Mouse (Mus musculus) common myeloid progenitor, adult 5-6 weeks (primary cell): ENCODE measurements around the gene Dag1. TPM values are rescaled to one million over a fixed set of nuclear protein-coding genes. Genes with fewer than 3 reads are reported as not detected.
A peak's percentile ranks its signal among the peaks of the same experiment; 100 is the strongest.

Experiments
- ATAC-seq: replicated peaks from 2 replicates; pipeline ENCODE4 v1.8.0; 2016; ENCODE audit warnings: low read depth, mild to moderate bottlenecking, moderate TSS enrichment, inconsistent platforms; ENCODE audit not compliant: poor library complexity, severe bottlenecking
- total RNA-seq: library from RNA; stranded (forward); fragments of 200-1000, 187-1606 nt; gene quantifications from 2 replicates; pipeline ENCODE4 v1.2.3, GENCODE M21; 2017

Gene Dag1
- total RNA-seq, 1 experiment from 2014 or later, result 10.9 TPM

DNA sequence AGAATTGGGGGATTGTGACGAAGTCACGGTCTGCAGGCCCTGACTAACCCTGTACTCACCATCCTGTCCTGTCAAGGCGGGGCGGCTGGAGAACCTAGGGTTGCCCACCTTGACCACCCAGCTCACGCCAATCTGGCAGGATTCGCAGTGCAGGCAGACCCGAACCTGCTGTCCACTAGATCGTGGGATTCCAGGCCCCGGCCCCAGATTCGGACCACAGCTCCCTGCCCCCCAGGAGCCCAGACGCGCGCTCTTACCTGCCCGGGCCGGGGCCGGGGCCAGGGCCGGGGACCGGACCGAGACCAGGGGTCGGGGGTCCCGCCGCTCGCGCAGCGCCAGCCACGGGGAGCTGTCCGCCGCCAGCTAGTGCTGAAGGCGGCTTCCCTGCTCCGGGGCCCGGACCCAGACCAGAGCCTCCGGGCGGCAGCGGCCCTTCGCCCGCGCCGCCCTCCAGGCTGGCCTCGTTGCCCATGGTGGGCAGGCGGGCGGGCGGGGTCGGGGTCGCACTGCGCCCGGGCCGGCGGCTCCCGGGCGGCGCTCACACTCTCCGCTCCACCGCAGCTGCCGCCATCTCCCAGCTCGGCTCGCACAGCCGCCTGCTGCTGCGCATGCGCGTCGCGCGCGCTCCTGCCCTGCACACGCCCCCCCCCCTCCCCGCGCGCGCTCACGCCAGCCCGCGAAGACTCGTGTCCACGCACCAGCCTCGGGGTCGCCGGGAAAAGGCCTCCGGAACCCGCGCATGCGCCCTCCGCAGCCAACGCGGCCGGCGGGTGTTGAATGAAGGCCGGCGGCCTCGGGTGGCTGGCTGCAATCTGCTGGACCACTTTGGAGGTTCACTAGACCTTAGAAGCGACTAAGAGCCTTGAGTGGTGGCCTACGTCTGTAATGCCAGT is 73.7 kb downstream of the Dag1 start, which contains the start of gene Bsn:
Bsn (minus strand) TSS at position 598 of the 893 bp plus-strand sequence.
- ATAC-seq, result peak; percentile 61

DNA sequence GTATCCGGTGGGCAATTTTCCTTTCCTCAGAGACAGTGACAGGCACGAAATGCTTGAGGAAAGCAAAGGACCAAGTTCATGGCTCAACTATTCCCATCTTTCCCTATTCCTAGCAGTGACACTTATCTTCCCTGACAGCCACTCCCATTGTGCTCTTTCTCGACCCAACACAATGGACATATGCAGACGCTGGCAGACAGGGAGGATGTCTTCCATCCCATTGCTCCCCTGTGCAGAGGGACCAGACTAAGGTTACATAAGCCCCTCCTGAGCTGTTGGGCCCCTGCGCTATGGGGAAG is 74.3 kb downstream of the Dag1 start:
- ATAC-seq, result no peak

DNA sequence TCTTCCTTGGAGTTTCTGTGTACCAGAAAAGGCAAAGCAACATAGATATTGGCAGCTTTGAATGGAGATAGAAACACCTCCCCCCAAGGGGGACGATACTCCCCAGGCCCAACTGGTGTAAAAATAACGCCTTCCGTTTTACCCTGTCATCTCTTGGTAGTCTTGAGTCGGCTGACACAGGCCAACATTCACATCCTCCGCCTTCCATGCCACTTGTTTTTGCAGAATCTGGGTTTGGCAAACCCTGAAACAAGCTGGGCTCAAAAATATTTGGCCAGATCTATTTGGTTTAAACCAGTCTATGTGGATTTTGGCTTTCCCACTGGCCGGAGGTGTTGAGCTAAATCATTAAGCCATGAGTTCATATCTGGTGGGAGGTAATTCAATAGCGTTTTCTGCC is 74.7 kb downstream of the Dag1 start:
- no peak for ATAC-seq

DNA sequence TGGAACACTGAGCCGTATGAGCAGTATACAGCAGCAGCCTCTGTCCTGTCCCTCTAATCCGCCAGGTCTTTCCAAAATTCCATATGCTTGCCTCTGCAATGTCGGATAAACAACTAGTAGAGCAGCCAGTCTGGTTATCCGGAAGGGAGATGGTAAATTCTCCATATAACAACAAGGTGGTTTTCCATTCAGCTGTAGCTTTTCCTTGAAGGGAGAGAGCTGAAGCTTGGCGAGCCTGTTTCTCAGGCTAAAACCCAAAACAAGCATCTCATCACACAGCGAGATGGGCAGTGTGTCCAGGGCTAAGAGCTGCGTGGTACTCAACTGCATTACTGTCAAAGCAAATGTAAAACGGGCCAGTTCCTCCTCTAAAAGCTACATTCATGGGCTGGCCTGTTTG is 75.2 kb downstream of the Dag1 start:
- ATAC-seq, result no peak

DNA sequence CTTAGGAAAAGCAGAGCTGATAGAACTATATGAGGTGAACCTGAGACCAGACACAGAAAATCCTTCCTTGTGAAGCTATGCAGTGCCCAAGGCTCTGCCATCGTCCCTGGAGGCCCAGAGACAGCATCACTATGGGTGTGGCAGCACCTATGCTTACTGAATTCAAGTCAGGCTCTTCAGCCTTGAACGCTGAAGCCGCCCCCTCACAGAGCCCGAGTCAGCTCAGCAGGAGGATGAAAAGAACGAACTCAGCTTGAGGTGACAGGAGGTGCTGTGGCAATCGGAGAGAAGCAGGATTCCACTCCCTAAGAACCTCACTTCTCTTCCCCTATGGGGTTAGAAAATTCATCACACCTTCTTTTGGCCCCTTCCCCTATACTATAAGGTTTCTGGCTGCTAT is 76.1 kb downstream of the Dag1 start:
- ATAC-seq, result no peak

DNA sequence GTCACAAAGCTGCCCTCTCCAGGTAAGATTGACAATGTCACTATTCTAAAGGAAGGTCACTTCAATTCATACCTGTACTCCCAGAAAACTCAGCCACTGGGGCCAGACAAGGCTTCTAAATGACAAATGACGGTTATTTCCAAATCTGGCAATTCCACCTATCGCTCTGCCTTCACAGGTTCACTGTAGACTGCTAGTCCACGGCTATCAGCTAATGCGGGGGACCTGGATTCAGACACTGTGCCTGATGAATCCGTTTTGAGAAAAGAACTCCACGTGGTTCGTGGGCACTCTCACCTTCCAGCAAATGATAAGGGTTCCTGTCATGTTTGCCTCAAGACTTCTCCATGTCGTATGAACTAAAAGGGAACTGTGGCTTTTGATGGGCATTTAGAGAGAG is 78.0 kb downstream of the Dag1 start:
- ATAC-seq, result no peak

DNA sequence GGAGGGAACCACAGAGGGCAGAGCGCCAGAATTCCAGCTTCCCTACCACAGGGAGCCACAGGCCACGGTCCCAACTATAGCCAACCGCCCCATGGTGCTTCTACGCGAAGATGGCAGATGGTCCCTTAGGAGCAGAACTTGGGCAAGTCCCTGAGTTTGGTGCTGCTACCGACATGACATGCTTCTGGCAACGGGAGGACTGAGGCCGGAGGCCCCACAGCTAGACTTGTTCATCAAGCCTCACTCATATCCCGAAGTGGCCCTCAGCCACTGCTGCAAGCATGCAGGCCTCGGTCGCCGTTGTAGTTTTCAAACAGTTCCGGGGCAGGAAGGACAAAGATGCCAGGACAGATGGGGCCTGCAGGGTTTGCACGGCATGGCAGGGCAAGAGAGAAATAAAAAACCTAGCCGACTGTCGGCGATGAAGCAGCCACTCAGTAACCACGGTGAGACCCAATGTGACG is 80.2 kb downstream of the Dag1 start:
- ATAC-seq, result no peak

DNA sequence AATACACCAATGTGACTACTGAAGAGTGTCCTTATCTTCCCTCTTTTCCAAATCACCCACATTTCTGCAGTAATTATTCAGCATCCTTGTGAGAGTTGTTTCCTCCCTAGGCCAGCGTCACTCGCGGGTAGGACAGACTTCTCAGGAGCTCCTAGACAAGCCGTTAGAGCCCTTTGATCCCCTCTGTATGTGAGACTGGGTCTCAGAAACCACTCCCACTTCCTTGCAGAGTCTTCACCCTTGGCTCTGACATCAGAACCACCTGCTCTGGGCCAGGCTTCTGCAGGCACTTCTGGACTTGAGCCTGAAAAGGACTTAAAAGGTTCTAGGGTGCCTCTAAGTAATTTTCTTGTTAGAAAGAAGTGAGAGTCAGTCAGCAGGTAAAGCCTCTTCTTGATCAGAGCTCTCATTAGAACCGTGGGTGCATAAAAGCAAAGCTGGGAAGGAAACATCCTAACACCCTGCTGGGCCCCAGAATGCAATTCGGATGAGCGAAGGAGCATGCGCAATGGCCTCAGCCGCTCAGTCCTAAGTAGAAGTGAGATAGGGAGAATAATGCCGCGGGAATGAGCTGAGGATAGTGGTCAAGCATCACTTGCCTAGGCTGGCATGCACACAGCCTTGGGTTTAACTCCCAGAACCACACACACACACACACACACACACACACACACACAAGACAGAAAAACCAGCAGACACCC is 80.8 kb downstream of the Dag1 start:
- ATAC-seq, result no peak

DNA sequence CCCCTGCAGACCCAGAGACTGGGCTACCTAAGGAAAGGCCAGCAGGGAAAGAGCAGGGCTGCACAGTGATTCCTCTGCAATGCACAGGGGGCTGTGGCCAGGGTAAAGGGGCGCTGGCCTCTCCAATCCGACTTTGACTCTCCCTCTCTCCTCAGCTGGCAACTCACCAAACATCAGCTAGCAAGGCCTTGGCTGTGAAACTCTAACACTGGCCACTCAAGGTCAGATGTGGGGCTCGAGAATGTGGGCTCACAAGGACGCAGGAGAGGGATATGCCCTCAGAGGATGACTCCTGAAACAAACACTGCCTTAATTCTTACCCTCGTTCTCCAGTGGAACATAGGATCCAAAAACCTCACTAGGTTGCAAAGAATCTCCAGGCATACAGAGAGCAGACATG is 85.4 kb downstream of the Dag1 start:
- ATAC-seq, result no peak

DNA sequence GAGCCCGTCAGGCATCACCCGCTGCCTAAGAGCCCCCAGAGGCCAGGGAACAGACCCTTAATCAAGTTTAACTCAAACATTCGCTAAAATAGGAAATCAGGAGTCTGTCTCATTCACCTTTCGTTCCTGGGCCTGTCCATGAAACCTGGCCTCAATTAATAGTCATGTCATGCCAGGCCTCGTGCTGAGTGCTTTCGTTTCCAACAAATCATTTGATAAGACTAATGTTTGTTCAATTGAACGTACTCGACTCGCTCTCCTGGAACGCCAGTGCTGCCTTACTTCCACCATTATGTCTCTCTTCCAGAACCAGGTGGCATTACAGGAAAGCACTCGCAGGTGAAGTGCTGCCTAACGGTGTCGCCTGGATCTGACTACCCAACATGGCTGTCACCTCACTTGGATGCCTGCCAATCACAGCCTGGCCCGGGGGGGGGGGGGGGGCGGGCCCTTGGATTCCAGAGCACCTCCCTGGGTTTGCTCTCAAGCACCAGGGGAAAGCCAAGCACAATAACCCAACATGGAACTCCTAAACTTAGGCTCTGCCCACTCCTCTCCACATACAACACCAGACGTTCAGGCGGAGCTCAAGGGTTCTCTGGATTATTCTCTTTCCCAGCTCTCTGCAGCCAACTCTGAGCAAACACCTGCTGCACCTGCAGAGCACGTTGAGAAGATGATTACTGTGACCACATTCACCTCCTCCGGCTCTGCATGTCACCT is 88.5 kb downstream of the Dag1 start:
- ATAC-seq, result no peak

DNA sequence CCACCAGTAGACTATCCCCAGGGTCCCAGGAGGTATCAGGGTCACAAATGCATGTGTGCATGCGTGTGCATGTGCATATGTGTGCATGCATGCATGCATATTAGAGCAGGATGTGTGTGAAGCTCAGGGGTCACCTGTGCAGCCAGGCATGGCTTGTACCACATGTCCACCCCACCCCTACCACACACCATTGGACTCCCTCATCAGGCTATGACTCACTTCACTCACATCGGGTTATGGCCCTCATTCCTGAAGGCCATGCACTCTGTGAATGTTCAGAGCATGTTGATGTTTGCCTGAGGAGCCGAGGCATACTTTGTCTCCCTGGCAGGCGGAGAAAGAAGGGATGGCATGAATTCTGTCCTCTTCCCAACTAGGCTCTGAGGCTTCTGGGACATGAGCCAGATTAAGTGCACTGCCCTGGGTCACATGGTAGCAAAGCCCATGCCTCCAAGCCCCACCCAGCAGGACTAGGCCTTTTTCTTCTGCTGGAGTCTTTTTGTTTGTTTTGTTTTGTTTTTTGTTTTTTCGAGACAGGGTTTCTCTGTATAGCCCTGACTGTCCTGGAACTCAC is 90.9 kb downstream of the Dag1 start:
- no peak for ATAC-seq

DNA sequence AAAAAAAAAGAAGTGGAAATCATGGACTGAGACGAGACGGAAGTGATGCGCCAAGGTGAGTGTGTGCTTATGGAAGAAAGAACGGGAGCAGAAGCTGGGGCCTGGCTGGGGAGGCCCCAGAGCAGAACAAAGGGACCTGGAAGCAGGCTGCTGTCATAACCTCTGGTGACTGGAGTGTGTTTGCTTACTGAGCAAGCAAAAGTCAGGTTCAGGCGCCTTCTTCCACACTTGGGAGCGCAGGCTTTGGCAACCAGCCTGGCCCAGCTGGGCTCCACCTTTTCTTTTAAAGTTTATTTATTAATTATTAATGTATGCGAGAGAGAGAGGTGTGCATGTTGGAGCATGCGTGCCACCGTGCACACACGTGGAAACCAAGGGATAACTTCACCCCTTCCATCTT is 94.0 kb downstream of the Dag1 start:
- no peak for ATAC-seq

DNA sequence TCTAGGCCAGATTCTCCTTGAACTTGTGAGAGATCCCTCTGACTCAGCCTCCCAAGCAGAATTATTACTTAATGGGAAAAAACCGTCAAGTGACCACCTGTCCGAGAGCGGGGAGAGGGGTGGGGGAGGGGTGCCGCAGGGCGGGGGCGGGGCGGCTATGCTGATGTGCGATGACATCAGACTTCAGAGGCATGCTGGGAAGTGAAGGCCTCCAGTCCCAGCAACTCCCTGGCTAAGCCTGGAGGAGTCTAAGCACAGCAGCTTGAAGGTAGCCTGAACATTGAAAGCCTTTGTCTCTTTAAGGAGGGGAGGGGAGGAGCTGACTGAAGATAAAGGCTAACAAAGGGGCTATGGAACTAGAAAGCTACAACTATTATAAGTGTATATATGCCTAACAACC is 98.6 kb downstream of the Dag1 start:
- ATAC-seq, result no peak

DNA sequence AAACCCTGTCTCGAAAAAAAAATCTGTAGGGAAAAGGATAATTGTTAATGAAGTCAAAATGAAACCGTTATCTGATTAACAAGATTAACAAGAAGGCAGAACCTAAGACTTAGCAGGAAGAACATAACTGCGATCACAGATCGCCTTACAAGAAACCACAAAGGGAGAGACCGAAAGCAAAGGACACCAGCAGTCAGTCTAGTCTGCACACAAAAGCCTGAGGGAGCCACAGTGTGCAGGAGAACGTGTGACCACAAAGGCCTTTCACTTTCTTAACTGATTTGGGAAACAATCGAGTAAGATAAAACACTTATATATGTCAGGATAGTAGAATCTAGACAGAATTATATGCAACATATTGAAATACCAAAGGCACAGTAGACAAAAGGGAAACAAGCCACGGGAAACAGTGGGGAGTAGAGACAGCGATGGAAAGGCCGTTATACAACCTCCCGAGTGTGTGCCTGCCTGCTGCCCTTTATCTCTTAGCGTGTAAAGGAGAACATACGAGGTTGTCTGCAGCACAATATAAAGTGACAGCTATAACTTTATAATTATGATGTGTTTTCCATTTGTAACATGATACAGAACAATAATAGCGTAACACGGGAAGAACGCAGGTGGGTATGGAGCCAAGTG is 100.0 kb downstream of the Dag1 start:
- peak; percentile 85 for ATAC-seq

DNA sequence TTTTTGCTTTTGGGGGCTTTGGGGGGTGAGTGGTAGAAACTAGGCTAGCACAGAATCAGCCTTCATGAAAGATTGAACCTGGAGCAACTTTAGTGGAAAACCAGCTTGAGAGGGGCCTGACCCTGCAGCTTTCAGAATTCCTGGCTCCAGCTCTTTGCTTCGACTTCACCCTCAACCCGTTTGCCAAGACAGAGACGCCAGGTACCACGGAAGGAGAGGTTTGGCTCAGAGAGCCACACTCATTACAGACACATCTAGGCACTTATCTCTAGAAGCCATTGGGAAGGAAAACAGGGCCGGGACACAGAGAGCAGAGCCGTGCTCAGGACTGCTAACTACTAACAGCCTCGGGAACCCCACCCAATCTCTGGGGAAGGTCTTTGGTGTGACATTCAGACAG is 105.9 kb downstream of the Dag1 start:
- ATAC-seq, result no peak

DNA sequence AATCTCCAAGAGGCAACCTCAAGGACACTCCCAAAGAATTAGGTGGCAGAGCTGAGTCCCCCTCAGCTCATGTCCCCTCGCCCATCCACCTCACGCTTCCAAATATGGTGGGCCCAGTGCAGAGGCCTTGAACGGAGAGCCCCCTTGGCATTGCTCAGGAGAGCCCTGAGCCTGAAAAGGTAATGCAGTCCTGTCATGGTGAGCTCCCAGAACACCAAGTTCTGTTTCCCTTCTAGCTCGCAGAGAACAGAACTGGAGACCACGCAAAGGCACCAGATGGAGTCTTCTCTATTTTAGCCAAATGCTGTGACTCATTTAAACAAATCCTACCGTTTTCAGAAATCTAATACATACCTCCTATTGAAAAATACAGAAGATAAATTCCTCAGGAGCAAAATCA is 106.3 kb downstream of the Dag1 start:
- ATAC-seq, result no peak

DNA sequence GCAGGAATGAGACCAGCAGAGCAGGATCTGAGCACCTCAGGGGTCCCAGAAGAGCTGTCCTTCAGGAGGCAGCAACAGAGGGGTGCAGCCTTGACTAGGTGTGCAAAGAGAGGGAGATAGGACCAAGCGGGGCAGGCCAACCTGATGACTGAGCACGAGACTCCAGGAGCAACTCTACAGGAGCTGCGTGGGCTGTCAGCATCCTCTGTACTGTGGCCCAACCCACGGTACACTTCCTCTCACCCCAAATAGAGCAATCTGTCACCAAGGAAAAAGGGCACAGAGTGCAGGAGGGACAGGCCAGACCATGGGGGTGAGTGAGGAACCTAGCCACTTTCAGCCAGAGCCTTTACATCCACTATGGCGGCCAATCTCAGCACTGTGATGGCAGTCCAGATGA is 107.0 kb downstream of the Dag1 start:
- no peak for ATAC-seq

DNA sequence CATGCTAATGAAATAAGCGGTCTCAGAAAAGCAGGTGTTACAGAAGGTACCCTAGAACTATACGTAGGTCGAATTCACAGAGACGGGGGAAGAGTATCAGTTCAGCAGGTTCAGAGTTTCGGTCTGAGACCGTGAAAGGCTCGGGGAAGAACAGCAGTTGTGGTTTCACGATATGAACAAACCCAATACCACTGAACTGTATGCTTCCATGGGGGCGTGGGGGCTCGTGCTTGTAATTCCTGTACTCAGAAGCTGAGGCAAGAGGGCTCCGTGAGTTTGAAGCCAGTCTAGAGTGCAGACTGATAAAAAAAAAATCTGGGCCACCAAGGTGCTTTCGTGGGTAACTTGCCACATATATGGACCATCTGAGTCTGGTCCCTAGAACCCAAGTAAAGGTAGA is 108.9 kb downstream of the Dag1 start:
- no peak for ATAC-seq
